Mouse (Mus musculus) thymus, adult 2 months (tissue): ENCODE results near the gene Rnf128.

Source experiments
- CTCF ChIP-seq: fragments of 200-500 bp; IDR thresholded peaks from 2 replicates; pipeline ENCODE4 v1.5.1; 2012; ENCODE audit warnings: mild to moderate bottlenecking, control low read depth, low read length, moderate library complexity, borderline replicate concordance; ENCODE audit not compliant: control insufficient read depth, poor library complexity, insufficient read depth; ENCODE audit errors: extremely low read depth
- POLR2A ChIP-seq: fragments of 200-500 bp; IDR thresholded peaks from 2 replicates; pipeline ENCODE4 v1.6.1; 2012; ENCODE audit warnings: mild to moderate bottlenecking, low read length, control low read depth, moderate library complexity; ENCODE audit not compliant: control insufficient read depth, poor library complexity, insufficient read depth; ENCODE audit errors: extremely low read depth

DNA sequence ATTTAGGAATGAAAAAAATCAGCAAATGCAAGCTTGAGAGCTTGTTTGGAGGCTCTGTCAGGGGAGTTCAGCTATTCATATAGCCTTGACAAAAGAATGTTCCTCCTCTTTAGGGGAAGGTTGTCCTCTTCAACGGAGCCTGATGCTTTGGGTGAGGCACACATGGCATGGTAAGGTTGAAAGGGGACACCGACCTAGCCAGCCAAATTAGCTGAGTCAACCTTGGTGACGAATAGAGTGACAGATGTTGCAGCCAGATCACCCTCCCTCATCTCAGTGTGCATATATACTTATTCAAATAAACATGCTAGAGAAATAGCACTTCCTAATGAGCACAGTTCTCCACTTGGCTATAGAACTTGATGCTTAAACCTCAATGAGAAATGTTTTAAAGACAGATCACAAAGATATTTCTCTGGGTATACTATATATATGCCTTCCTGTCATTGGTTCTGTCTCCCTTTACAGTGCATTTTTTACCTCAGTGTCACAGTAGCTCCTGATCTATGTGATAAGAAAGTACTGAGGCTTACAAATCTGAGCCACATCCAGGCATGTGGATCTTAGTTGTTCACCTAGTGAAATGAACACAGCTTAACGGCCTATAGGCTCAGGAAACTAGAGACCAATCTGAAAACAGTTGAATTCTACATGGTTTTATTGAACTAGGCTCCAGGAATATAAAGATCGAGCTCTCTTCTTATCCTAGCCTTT is 91.4 kb downstream of the Rnf128 start:
- no peak for TF ChIP-seq CTCF
- TF ChIP-seq POLR2A: no peak
